Mouse (Mus musculus) kidney, postnatal 4 days (tissue): Measurements from ENCODE around the gene Txndc12.

Experiments
- DNase-seq, 2 experiments: peaks; one replicate each; pipeline ENCODE4 v3.0.0; 2021; ENCODE audit warnings: mixed read lengths in 2 of 2

Txndc12 gene

GRCm38 (mm10) chr4:108847715-108848504 is 13.5 kb downstream of the Txndc12 start, which contains the start of gene Kti12:
TSS of gene Kti12 (plus strand) at chr4:108847785.
- DNase-seq: peak; percentile 84 to 90

- DNase-seq: no peak
Observed at GRCm38 (mm10) chr4:108848505-108848848, 14.1 kb downstream of the Txndc12 start, which contains the start of gene A730015C16Rik. TSS of gene A730015C16Rik (minus strand) at chr4:108848619.

DNA sequence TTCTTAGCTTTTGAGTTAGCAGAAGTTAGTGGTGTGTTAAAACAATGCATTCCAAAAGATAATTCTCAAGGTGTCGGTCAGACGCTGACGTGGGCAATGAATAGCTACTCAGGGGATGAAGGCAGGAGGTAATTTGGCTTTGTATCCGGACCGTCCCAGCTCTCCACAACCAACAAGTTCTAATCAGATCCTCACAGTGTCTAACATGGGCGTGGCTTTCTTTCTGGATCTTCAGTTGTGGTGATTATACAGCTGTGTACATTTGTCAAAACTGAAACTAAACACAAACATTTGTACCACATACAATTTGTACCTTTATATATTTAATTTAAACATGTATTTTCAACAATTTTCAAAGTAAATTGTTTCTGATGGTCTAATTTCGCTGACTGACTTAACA is 32.4 kb downstream of the Txndc12 start:
- DNase-seq: no peak

GRCm38 (mm10) chr4:108869730-108870374 is 35.5 kb downstream of the Txndc12 start:
- DNase-seq: peak; percentile 71 to 81

DNA sequence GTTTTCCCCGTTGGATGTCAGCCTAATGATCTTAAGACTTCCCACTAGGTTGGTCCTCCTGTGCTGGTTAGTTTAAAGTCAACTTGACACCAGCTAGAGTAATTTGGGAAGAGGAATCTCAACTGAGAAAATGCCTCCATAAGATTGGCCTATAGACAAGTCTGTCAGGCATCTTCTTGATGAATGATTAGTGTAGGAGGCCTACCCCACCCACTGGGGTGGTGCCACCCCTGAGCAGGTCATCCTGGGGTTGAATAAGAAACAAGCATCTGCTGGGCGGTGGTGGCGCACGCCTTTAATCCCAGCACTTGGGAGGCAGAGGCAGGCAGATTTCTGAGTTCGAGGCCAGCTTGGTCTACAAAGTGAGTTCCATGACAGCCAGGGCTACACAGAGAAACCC is 39.3 kb downstream of the Txndc12 start:
- DNase-seq: no peak

DNA sequence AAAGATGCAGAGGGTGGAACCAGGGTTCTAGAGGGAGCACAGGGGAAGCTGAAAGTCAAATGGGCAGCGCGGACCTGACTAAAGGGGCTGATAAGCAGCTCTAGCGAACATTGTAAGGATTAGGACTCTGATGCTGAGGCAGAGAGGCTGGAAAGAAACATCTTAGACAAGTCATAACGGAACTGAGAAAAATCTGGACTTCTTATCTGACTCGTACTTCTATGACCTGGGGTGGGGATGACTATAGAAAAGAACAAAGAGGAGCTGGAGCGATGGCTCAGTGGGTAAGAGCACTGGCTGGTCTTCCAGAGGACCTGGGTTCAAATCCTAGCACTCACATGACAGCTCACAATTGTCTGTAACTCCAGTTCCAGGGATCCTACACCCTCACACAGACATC is 43.5 kb downstream of the Txndc12 start:
- no peak for DNase-seq

- DNase-seq: peak; percentile 76 to 81
Observed at GRCm38 (mm10) chr4:108878963-108879822, 44.8 kb downstream of the Txndc12 start, which contains the start of gene Rab3b. TSS of gene Rab3b (plus strand) at chr4:108879063.

DNA sequence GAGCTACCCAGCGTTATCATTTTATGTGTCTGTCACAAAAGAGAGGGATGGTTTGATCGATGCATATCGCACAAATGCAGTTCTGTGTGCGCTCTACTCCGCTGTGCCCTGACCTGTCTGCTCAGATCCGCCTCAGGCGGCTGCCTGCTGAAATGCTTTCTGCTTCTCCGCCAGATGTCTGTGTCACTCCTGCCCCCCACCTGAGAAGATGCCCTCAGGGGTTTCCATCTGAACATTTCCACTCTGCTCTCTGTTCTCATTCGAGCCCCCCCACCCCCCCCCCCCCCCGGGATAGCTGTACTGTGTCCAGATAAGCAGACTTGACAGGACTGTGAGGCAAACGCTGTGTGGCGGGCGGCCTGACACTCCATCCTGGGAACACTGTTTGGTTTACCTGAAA is 49.4 kb downstream of the Txndc12 start:
- DNase-seq: no peak

- DNase-seq: no peak
Observed at GRCm38 (mm10) chr4:108887456-108887855, 53.1 kb downstream of the Txndc12 start.

DNA sequence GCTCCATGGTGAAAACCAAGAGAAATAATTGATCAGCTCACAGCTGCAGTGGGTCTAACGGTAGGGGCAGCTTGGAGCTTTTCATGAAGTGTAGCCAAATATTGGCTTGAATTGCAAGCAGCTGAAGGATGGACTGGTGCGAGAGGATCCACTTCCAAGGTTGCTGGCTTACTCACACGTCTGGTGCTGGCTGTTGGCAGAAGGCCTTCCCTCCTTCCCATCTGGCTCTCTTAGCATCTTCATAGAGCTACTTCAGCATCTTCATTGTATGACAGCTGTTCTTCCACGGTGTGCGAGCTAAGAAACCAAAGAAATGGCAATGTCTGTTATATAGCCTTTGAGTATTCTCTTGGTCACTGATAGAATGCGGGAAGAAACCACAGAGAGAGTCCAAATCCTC is 56.5 kb downstream of the Txndc12 start:
- no peak for DNase-seq

GRCm38 (mm10) chr4:108900421-108900820 is 66.0 kb downstream of the Txndc12 start:
- no peak for DNase-seq

DNA sequence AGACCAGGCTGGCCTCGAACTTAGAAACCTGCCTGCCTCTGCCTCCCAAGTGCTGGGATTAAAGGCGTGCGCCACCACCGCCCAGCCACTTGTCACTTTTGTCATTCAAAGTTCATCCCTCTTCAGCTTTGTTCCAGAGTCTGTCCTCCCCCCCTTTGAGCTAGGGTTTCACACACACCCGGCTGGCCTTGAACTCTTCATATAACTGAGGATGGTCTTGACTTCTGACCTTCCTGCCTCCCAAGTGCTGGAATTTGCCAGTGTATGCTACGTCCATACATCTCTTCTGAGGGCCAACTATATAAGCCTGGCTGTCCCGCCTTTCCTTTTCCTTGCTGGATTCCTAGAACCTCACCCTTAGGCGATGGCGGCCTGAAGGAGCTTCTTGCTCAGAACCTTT is 68.5 kb downstream of the Txndc12 start:
- no peak for DNase-seq

- DNase-seq: no peak
Observed at GRCm38 (mm10) chr4:108903346-108903745, 68.9 kb downstream of the Txndc12 start.

GRCm38 (mm10) chr4:108904076-108904475 is 69.7 kb downstream of the Txndc12 start:
- peak in 1 of 2 experiments; percentile 16 for DNase-seq

- DNase-seq: no peak
Observed at GRCm38 (mm10) chr4:108904790-108905189, 70.4 kb downstream of the Txndc12 start.

DNA sequence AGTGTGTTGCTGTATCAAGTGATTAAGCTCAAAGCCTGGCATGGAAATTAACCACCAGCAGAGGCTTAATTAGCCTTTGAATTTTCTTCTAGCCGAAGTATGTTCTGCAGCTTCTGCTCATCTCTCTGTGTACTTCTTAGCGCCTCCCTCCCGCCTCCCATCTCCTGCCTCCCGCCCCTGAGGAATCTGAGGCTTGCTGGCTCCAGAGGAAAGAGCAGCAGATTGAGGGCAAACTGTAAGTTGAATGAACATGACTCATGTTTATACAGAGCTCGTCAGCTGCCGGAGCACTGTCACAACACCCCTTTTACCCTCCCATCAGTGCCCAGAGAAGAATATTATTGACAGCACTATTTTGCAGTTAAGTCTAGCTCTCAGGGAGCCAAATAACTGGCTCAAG is 71.5 kb downstream of the Txndc12 start:
- peak in 1 of 2 experiments; percentile 24 for DNase-seq

DNA sequence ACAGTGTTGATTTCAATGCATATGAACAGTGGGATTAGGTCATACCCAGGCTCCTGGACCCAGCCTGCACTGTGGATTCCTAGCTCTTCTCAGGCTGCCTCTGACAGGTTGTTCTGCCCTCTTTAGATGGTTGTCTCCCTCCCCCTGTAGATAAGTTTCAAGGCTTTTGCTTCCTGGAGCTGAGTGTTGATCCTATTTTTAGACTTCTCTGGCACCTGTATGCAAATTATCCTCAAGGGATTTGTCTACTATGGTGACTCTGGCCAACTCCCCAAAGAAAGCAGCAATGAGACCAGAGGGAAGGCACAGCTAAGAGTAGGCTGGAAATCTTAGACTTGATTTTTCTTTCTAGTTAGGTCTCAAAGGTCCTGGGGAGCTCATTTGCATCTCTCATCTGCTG is 73.1 kb downstream of the Txndc12 start:
- DNase-seq: no peak

- DNase-seq: no peak
Observed at GRCm38 (mm10) chr4:108909872-108910425, 75.5 kb downstream of the Txndc12 start.
